Mouse (Mus musculus): ENCODE data around the gene Vmn2r67. TPM values are rescaled to one million over a fixed set of nuclear protein-coding genes. Genes with fewer than 3 reads are reported as not detected.
"Not testable (repeated sequence)": the region's sequence is repeated elsewhere in the genome, so short reads cannot be mapped to it uniquely, and the experiment has no call there.

Vmn2r67 gene
- polyA plus RNA-seq (2012; rRNA removed) = not detected in 2 replicates

DNA sequence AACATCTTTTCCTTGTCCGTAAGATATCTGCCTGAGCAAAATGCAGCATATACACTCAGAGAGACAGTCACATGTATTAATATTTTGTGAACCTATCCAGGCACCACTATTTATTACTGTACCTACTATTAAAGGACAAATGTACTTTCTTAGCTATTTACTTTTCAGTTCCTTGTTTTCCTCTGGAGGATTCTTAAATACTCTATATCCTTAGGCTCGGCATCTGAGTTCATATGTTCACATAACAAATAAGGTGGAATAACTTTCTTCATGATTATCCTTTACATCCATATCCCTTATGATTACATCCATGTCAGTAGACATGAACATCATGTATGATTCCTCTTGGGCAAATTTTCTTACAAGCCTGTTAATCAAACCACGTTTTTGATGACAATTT lies at the start of gene Vmn2r67:
Gene Vmn2r67, minus strand, starts transcription at position 101 of the 400 bp plus-strand sequence.
- H3K27me3 ChIP-seq (replicated peaks; ENCODE audit: control insufficient read depth, insufficient read depth, low read length) = no peaks in the 10 kb centered on the region
- 76% methylated on average over 3 of the region's 3 CpGs for WGBS
- TF ChIP-seq CTCF (conservative IDR thresholded peaks at IDR 0.05; ENCODE audit: insufficient read depth, insufficient read length, low read depth, low read length) = no peak
- no peak for TF ChIP-seq POLR2A (IDR thresholded peaks at IDR 0.05; ENCODE audit: low read depth, low read length)
- H3K4me1 ChIP-seq (ENCODE audit: control insufficient read depth, insufficient read depth, low read length) = no peaks in the 10 kb centered on the region
- no peak for DNase-seq
- H3K27ac ChIP-seq (ENCODE audit: insufficient read depth, low read depth, low read length) = no peak within 1 kb of the TSS
- no peak within 1 kb of the TSS for H3K4me3 ChIP-seq (ENCODE audit: insufficient read depth, low read depth, low read length)
- no peaks in the 10 kb centered on the region for H3K36me3 ChIP-seq (ENCODE audit: control insufficient read depth, insufficient read depth, low read length)

DNA sequence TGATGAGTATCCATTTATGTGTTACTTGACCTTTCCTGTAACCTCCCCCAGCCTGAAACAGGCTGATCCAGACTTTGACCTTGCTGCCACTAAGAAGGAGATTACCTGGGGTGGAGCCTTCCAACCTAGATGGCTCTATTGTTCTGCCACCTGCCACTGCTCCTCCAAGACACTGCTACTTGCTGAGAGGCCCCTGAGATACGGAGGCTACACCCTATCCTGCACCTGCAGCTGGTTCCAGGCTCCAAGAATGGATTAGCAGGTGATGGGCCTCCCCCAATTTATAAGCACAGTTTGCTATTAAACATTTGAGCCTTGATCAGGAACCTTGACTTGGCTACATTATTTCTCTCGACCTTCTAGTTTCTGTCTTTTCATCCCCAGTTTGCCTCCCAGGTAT lies 51.3 kb downstream of the Vmn2r67 start:
- H3K27ac ChIP-seq (ENCODE audit: insufficient read depth, low read depth, low read length); H3K36me3 ChIP-seq (ENCODE audit: control insufficient read depth, insufficient read depth, low read length); H3K4me3 ChIP-seq (ENCODE audit: insufficient read depth, low read depth, low read length); H3K27me3 ChIP-seq (replicated peaks; ENCODE audit: control insufficient read depth, insufficient read depth, low read length); DNase-seq; H3K4me1 ChIP-seq (ENCODE audit: control insufficient read depth, insufficient read depth, low read length): not testable (repeated sequence)
- 44% methylated on average over 2 of the region's 2 CpGs for WGBS

Other genes with a start within 250 kb of the Vmn2r67 start
- gene Vmn2r65, start 191.9 kb downstream of the Vmn2r67 start, polyA plus RNA-seq (2012; rRNA removed) = not detected in 2 replicates
- gene Vmn2r66, start 143.7 kb downstream of the Vmn2r67 start, polyA plus RNA-seq (2012; rRNA removed) = not detected in 2 replicates
- gene Vmn2r68, start 81.8 kb upstream of the Vmn2r67 start, polyA plus RNA-seq (2012; rRNA removed) = not detected in 2 replicates